Mouse (Mus musculus) layer of hippocampus, adult 2 months (tissue): Measurements from ENCODE around the gene Tubb5. TPM values are rescaled to one million over a fixed set of nuclear protein-coding genes. Genes with fewer than 3 reads are reported as not detected.
"Not testable (repeated sequence)": the region's sequence is repeated elsewhere in the genome, so short reads cannot be mapped to it uniquely, and the experiment has no call there.

Experiments
- DNase-seq, 2 experiments: peaks; one replicate each; pipeline ENCODE4 v3.0.0; 2022; ENCODE audit warnings: low spot score in 2 of 2
- H3K27ac ChIP-seq: fragments of 200-600 bp; 2 replicates; pipeline ENCODE4 v1.8.1; 2022
- H3K4me3 ChIP-seq: fragments of 200-600 bp; 2 replicates; pipeline ENCODE4 v1.8.1; 2022; ENCODE audit warnings: mild to moderate bottlenecking
- CTCF ChIP-seq: fragments of 200-600 bp; conservative IDR thresholded peaks from 2 replicates; pipeline ENCODE4 v1.8.1; 2022; ENCODE audit warnings: antibody characterized with exemption, mild to moderate bottlenecking, moderate library complexity
- total RNA-seq, 2 experiments: library from RNA; stranded (reverse); gene quantifications; 2 replicates each; pipeline ENCODE4 v1.2.3; 2021

Gene Tubb5
- total RNA-seq, 2 experiments from 2014 or later: 355 to 363 TPM

DNA sequence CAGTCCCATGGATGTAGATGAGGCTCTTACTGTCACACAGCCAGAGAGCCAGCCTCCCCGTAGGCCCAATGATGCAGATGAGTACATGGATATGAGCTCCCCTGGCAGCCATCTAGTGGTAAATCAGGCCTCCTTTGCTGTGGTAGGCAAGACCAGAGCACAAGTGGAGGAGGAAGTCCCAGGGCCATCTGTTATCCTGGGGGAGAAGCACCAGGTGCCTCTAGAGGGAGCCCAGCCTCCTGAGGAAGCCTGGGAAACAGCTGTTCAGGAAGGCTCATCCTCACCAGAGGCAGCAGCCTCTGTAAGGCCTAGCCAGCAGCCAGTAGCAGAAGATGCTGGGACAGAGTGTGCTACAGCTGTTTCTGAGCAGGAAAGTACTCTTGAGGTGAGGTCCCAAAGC, 10.0 kb upstream of the Tubb5 start:
- no peak for DNase-seq
- Histone ChIP-seq H3K4me3 (no peak overlapping the region), H3K27ac (no peak overlapping the region)
- peak; percentile 47 for TF ChIP-seq CTCF

DNA sequence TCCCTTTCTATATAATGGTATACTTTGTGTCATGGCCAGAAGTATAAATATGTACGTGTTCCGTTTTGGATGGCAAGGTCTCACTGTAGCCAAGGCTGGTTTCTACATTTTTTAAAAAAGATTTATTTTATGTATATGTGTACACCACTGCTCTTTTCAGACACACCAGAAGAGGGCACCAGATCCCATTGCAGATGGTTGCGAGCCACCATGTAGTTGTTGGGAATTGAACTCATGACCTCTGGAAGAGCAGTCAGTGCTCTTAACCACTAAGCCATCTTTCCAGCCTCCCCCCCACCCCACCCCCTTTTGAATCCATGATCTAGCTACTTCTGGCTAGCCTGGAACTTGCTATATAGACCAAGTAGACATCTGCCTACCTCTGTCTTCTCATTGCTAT, 5.4 kb upstream of the Tubb5 start:
- DNase-seq: no peak
- Histone ChIP-seq H3K27ac (no peak overlapping the region), H3K4me3 (no peak overlapping the region)
- TF ChIP-seq CTCF: peak; percentile 68

DNA sequence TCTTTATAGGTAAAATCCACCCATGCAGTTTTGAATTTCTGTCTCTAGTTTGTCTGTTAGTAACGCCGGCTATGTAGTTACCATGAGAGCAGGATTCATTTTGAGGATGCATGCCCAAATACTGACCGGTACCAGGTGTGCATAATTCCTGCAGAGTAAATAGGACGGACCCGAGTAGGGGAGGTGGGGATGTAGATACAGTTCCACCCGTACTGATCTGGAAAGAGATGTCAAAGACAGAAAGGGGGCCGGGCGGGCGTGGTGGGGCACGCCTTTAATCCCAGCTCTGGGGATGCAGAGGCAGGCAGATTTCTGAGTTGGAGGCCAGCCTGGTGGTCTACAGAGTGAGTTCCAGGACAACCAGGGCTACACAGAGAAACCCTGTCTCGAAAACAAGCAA, 3.9 kb upstream of the Tubb5 start:
- peak overlapping the region; percentile 71; the same call in 1 of the 2 replicates for H3K27ac ChIP-seq
- H3K4me3 ChIP-seq: peak overlapping the region; percentile 67
- DNase-seq: no peak
- no peak for TF ChIP-seq CTCF

DNA sequence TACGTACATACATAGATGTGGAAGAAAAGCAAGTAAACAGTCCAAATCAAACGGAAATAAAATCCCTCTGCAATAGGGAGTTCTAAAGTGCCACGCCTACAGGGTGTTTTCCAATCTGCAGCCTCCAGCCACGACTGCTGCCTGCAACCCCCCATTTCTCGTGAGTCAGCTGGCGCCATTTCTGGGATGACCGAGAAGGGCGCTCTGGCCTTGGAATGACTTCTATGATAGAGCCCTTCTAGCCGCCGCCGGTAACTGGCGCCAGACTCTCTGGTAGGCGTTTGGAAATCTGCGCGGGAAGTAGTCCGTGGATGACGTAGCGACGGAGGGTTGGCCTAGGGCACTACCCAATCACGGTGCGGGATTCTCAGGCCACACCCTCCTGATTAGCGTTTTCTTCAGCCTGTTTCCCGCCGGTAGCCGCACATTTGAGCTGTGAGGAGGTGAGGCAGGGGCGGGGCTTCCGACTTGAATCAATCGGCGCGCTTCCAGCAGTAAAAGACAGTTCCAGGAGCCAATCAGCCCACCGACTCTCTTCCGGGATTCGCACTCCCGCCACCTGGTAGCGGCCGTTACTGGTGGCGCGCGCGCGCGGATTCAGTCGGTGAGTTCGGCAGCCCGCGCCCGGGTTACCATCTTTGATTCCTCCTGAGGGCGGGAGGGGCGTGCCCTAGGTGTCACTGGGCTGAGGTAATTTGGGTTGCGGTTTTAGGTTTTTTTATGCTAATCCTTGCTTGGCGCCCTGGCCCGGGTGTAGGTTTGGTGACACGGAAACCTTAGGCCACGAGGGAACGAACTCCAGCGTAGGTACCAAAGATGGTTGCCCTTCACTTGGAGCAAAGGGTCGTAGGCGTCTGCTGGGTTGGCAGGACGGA, 3.2 kb upstream of the Tubb5 start, which contains the start of gene Mdc1:
Gene Mdc1, plus strand, starts transcription at position 440 of the 875 bp plus-strand sequence.
- TF ChIP-seq CTCF: peak; percentile 51
- Histone ChIP-seq H3K27ac (peak within 1 kb of the TSS; percentile 86), H3K4me3 (peak within 1 kb of the TSS; percentile 67)
- DNase-seq: peak; percentile 99 to 100

DNA sequence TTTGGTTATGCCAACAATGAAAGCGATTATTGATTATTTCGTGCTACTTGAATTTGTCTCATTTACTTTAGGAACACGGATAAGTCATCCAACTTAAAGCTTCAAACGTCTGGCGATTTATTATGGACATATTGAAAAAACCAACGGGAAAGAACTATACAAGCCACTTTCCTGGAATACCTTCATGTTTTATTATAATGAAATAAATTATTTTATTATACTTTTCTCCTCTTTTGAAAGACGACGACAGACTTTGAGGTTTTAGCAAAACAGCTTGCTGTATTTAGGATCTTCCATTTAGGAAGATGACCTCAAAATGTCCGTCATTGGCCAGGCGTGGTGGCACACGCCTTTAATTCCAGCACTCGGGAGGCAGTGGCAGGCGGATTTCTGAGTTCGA, 2.5 kb upstream of the Tubb5 start:
- TF ChIP-seq CTCF: no peak
- Histone ChIP-seq H3K4me3 (peak overlapping the region; percentile 55), H3K27ac (peak overlapping the region; percentile 86)
- DNase-seq: no peak

DNA sequence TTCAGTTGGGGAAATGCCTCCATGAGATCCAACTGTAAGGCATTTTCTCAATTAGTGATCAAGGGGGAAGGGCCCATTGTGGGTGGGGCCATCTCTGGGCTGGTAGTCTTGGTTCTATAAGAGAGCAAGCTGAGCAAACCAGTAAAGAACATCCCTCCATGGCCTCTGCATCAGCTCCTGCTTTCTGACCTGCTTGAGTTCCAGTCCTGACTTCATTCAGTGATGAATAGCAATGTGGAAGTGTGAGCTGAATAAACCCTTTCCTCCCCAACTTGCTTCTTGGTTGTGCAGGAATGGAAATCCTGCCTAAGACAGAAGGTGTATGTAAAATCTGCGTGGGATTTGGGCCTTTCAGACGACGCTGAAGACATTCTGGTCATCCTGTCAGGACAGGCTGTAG, 896 bp upstream of the Tubb5 start:
- DNase-seq, H3K4me3 ChIP-seq: not testable (repeated sequence)
- peak overlapping the region; percentile 63; the same call in 1 of the 2 replicates for H3K27ac ChIP-seq

DNA sequence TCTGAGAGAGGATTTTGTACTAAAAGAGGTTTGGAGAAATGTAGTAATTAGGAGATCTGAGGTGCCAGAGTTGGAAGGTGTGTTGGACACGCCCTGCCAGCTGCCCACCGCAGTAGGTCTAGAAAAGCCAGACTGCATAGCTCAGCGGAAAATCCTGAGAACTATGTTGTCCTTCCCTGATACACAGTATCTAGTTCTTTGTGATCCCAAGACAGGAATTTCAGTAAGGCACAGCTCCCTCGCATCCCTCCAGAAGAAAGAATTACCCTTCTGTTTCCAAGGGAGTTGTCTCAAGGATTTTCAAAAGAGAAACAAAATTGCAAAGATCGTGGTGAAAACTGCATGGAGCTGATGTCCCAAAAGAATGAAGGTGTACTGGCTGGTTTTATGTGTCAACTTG, 464 bp upstream of the Tubb5 start:
- Histone ChIP-seq H3K4me3 (peak overlapping the region; percentile 26; the same call in 1 of the 2 replicates), H3K27ac (peak overlapping the region; percentile 63; the same call in 1 of the 2 replicates)
- DNase-seq: no peak
- no peak for TF ChIP-seq CTCF

DNA sequence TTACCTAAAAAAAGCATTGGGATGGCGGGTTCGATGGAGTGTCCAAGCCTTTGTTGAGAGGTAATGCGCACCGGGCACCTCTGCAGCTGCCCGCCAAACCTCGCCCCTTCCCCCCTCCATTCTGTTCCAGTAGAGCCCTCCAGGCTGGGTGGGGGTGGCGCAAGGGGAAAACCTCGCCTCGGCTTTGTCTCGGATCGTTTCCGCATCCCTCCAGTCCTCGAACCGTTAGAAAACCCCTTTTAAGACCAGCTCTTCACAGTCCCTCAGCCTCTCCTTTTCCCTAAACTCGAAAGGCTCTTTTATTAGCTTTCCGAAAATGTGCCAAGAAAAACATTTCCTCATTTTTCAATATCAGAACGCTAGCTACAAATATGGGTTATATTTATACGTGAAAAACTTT, 619 bp downstream of the Tubb5 start:
- H3K4me3 ChIP-seq: peak overlapping the region; percentile 91
- no peak for TF ChIP-seq CTCF
- H3K27ac ChIP-seq: peak overlapping the region; percentile 89
- DNase-seq: peak in 1 of 2 experiments; percentile 58

DNA sequence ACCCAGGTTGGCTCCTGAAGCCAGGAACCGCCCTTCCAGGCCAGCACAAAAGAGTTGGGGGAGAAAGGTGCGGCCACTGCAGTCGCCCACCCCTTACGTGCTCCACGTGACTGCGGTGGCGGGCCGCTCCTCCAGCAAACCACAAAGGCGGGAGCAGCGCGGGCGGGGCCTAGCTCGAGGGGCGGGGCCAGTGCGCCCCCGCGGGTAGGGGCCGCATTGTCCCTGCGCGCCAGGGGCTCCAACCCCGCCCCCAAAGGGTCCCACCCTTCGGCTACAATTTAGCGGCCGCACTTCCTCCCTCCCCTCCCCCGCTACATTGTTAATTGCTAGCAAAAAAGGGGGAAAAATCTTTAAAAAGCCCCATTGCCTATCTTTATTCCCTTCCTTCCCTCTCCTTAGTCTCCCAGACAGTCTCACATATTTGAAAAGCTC, 1.1 kb downstream of the Tubb5 start:
- peak overlapping the region; percentile 89 for H3K27ac ChIP-seq
- peak; percentile 82 to 85 for DNase-seq
- peak overlapping the region; percentile 91 for H3K4me3 ChIP-seq
- no peak for TF ChIP-seq CTCF

DNA sequence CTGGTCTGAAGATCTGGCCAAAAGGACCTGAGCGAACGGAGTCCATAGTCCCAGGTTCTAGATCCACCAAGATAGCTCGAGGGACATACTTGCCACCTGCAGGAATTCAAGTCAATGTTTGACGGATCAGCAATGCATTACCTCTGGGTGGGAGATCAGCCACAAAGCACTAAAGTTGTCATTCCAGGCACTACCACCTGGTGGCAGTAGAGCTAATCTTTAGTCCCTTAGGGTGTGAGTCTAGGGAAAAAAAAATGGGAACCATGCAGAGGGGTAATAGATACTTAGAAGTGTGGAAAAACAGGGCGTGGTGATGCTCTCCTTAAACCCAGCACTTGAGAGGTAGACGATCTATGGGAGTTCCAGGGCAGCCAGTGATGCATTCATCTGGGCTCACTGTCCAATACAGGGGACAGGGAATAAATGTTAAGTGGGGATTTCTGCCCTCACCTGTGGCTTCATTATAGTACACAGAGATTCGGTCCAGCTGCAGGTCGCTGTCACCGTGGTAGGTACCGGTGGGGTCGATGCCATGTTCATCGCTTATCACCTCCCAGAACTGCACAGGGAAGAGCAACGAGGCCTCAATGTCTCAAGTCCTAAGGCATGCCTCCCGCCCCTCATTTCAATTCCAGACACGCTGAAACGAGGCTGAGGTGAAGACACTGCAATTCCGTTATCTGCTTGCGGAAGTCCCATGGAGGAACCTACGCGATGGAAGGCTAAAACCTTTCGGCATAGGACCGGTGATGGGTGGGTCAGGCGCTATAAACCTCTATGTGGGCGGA, 1.7 kb downstream of the Tubb5 start:
- Histone ChIP-seq H3K27ac (peak overlapping the region; percentile 89), H3K4me3 (peak overlapping the region; percentile 91)
- TF ChIP-seq CTCF: peak; percentile 93
- DNase-seq: peak; percentile 90 to 93

DNA sequence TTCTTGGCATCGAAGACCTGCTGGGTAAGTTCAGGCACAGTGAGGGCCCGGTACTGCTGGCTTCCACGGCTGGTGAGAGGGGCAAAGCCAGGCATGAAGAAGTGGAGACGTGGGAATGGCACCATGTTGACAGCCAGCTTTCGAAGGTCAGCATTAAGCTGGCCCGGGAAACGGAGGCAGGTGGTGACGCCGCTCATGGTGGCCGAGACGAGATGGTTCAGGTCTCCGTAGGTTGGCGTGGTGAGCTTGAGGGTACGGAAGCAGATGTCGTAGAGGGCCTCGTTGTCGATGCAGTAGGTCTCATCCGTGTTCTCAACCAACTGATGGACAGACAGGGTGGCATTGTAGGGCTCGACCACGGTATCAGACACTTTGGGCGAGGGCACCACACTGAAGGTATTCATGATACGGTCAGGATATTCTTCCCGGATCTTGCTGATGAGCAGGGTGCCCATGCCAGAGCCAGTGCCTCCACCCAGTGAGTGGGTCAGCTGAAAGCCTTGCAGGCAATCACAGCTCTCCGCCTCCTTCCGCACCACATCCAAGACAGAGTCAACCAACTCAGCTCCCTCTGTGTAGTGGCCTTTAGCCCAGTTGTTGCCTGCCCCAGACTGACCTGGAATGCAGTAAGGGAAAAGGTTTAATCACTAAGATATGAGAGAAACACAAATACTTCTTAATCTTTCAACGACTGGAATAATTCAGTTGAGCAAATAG, 2.5 kb downstream of the Tubb5 start:
- H3K4me3 ChIP-seq: no peak overlapping the region; the same call in 1 of the 2 replicates
- TF ChIP-seq CTCF: no peak
- peak overlapping the region; percentile 56; the same call in 1 of the 2 replicates for H3K27ac ChIP-seq
- no peak for DNase-seq

DNA sequence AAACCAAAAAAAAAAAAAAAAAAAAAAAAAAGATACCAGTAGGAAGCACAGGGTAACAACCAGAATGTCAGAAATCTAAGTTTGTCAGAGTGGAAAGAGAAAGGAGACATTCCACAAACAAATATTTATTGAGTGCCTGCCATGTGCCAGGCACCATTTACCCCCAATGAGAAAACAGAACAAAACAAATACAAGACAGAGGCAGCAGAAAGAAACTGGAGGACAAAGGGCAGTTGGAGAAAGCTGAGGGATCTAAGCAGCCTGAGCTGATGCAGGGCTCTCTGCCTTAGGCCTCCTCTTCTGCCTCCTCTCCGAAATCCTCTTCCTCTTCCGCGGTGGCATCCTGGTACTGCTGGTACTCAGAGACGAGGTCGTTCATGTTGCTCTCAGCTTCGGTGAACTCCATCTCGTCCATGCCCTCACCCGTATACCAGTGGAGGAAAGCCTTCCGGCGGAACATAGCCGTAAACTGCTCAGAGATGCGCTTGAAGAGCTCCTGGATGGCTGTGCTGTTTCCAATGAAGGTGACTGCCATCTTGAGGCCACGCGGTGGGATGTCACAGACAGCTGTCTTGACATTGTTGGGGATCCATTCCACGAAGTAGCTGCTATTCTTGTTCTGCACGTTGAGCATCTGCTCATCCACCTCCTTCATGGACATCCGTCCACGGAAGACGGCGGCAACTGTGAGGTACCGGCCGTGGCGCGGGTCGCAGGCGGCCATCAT, 3.2 kb downstream of the Tubb5 start:
- peak; percentile 39 for TF ChIP-seq CTCF
- DNase-seq: no peak
- Histone ChIP-seq H3K27ac (peak overlapping the region; percentile 56), H3K4me3 (peak overlapping the region; percentile 24; the same call in 1 of the 2 replicates)
